Mouse (Mus musculus) C2C12 (cell line): ENCODE results near the gene Nck1.

Experiments used
- CEBPB ChIP-seq: IDR thresholded peaks from one replicate; pipeline ENCODE4 v1.6.1; 2011; ENCODE audit warnings: low read depth, mild to moderate bottlenecking, control low read depth, moderate library complexity
- CTCF ChIP-seq: IDR thresholded peaks from one replicate; pipeline ENCODE4 v1.5.1; 2011; ENCODE audit not compliant: control insufficient read depth, insufficient read depth, insufficient read length
- MAX ChIP-seq: IDR thresholded peaks from one replicate; pipeline ENCODE4 v1.6.1; 2011; ENCODE audit warnings: mild to moderate bottlenecking, control low read depth
- MYOD1 ChIP-seq: IDR thresholded peaks from one replicate; pipeline ENCODE4 v1.6.1; 2011; ENCODE audit warnings: low read depth; ENCODE audit not compliant: control insufficient read depth, insufficient read length
- MYOG ChIP-seq: IDR thresholded peaks from one replicate; pipeline ENCODE4 v1.6.1; 2011; ENCODE audit not compliant: control insufficient read depth, insufficient read length; ENCODE audit errors: extremely low read depth
- USF1 ChIP-seq: IDR thresholded peaks from one replicate; pipeline ENCODE4 v1.6.1; 2011; ENCODE audit warnings: low read depth, mild to moderate bottlenecking, control low read depth, moderate library complexity

- TF ChIP-seq CTCF (no peak), MAX (no peak), MYOD1 (no peak), CEBPB (no peak), MYOG (no peak), USF1 (no peak)
These were observed 84.3 kb downstream of the Nck1 start for GRCm38 (mm10) chr9:100461671-100462070.
